Mouse (Mus musculus) right cerebral cortex, postnatal 25 days (tissue): ENCODE results near the gene Tapt1.
"Not testable (repeated sequence)": the region's sequence is repeated elsewhere in the genome, so short reads cannot be mapped to it uniquely, and the experiment has no call there.

Experiments
- DNase-seq: peaks from one replicate; pipeline ENCODE4 v3.0.0; 2022

The Tapt1 gene

DNA sequence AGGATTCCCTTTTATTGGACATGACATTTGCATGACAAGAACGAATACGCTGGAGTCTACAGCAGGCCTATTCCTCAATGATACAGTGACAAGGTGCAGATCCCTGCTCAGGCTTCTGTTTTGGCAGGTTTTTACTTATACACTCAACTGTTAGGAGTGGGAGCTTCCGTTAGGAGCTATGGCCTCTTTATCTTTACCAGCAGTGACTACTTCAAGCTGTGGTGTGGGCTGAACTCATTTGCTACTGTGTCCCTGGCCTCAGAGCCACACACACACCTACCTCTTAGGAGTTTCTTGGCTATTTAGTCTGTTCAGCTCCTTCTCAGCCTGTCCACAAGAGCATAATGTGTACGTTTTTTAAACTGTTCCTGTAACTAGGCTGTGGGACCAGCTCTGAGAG, 30.3 kb downstream of the Tapt1 start:
- DNase-seq, result no peak

- DNase-seq, result no peak
Measured at GRCm38 (mm10) chr5:44187370-44187769, 39.1 kb downstream of the Tapt1 start.

DNA sequence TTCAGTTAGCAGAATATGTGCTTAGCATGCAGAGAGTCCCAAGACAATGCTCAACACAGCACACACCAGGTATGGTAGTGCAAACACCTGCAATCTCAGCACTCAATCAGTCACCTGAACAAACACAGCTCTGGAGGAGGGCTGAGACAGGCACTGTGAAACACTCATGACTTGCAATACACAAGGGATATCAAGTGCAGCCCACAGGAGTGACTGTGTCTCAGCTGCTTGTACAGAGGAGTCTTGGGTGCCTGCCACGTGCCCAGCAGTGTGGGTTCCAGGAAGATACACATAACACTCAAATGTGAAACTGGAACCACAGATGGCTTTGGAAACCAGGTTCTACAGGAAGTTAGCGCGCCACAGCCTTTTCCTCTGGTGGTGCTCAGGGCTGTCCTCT, 44.8 kb downstream of the Tapt1 start:
- DNase-seq, result peak; percentile 48

- no peak for DNase-seq
Measured at GRCm38 (mm10) chr5:44180450-44180849, 46.0 kb downstream of the Tapt1 start.

DNA sequence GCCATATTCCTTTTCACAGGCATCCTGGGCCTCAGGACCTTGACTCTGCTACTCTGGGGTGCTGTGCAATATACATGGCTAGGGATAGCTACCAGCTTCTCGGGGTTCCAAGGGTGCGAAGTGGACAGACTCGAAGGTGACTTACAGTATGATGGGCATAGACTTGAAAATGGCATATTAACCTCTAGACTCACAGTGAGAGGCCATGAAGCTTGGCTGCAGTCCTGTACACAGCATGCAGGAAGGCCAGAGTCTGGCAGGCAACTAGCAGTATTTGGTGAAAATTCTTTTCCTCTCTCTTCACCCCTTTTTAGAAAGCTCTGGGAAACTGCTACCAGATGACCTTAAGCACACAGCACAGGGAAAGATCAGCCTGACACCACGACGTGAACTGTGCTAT, 52.4 kb downstream of the Tapt1 start:
- no peak for DNase-seq

- DNase-seq, result no peak
Measured at GRCm38 (mm10) chr5:44166866-44167265, 59.6 kb downstream of the Tapt1 start.

- DNase-seq, result no peak
Measured at GRCm38 (mm10) chr5:44165854-44166253, 60.6 kb downstream of the Tapt1 start.

GRCm38 (mm10) chr5:44164233-44164776, 62.1 kb downstream of the Tapt1 start:
- no peak for DNase-seq

DNA sequence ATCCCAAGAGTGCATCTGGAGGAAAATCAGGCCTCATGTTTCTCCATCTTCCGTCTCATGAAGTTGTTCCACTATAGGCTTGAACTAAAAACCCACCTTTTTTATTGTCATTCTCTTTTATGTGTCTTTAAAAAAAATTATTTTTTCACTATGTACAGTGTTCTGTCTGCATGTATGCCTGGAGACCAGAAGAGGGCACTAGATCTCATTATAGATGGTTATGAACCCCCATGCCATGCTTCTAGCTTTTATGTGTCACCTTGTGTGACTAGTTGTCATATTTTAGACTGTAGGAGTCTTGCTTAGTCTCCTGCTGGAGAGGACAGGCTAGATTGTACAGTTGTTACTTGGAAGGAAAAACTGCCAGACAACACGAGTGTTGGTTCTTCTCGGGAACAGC, 63.1 kb downstream of the Tapt1 start:
- DNase-seq, result no peak

DNA sequence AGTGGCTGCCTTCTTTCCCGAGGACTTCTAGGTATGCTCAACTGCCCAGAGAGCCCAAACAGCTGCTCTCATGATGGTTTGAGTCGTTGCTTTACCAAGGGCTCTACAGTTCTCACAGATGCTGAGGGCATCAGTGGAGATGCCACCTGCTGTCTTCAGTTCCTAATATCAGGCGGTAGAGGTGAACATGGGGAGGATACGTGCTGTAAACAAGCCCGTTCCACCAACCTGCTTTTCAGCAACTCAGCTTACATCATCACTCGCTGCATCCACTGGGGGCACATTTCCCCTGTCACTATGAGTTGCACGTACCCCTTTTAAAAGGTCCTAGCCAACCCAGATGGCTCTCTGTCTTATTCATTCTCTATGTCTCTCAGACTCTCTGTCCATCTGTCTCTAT, 63.6 kb downstream of the Tapt1 start:
- no peak for DNase-seq

DNA sequence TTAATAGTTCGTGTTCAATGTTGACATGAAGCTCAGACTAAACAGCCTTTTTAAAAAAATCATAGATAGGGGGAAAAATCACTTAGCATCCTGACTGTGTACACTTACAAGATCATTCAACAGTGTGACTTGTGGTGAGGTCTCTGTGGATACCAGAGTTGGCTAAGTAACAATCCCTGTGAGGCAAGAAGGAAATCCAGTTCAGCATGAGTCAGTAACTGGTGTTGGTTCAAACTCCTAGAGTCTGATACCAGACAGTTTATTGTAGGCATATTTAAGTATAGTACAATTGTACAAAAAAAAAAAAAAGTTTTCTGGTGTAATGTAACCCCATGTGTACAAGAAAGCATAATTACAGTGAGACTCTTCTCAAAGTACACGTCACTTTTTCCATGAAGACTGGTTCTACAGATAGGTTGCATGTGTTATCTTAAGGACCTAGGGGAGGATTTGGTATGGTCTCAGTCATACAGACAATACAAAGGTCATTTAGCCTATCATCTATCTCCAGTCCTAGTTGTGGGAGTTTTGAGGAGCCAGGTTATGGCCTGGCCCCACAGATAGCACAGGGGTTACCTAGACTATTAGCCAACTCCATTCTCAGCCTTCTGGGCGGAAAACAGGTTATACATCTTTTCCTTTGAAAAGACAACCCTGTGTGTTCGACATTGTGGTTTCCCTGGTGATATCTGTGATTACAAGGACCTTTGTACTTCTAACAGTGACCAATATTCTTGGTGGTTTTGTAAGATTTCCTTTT, 66.6 kb downstream of the Tapt1 start:
- DNase-seq, result no peak

- no peak for DNase-seq
Measured at GRCm38 (mm10) chr5:44159231-44159630, 67.2 kb downstream of the Tapt1 start.

DNA sequence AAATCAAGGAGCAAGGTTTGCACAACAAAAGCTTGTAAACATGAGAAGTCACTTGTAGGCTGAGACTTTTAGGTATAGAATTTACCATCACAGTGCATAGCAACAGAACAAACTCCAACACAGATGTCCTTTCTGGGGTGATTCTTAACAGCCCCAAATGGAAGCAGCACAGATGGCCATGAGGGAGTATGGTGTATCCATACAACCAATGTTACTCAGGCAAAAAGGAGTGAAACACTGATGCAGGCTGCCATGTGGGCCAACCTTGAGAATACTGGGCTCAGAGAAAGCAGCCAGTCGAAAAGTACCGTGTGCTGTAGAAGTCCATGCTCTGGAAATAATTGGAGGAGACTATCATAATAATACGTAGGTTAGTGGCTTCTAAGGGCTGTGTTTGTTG, 68.0 kb downstream of the Tapt1 start:
- no peak for DNase-seq

DNA sequence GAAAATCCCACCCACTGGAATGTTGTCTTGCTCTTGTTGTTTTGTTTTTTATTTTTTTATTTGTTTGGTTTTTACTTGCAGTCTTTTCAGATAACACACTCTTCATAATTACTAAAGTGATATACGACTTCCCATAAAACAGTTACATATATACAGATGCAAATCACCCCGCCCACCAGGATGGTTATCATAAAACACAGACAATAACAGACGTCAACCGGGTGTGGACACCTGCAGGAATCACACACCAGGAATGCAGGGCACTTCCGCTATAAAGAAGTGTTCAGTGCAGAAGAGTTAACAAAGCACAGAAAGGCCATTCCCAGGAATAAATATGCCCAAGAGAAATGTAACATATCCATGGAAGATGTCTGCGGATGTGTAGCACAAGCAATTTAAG, 68.7 kb downstream of the Tapt1 start:
- DNase-seq, result no peak

DNA sequence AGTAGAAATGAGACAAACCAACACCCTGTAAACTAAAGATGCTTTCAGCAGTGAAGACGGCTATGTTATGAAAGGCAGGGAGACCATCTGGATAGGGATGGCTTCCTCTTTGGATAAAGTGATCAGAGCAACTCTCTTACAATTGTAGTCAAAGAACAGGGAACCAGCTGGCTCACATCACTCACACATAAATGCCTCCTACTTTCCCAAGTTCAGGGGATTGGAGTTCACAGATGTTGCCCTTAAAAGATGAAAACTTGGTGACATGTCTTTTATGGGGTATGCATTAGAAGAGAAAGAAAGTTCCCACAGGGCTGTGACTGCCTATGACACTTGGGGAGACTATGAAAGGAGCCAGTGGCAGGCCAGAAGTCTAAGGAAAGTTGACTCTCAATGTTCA, 73.4 kb downstream of the Tapt1 start:
- no peak for DNase-seq

DNA sequence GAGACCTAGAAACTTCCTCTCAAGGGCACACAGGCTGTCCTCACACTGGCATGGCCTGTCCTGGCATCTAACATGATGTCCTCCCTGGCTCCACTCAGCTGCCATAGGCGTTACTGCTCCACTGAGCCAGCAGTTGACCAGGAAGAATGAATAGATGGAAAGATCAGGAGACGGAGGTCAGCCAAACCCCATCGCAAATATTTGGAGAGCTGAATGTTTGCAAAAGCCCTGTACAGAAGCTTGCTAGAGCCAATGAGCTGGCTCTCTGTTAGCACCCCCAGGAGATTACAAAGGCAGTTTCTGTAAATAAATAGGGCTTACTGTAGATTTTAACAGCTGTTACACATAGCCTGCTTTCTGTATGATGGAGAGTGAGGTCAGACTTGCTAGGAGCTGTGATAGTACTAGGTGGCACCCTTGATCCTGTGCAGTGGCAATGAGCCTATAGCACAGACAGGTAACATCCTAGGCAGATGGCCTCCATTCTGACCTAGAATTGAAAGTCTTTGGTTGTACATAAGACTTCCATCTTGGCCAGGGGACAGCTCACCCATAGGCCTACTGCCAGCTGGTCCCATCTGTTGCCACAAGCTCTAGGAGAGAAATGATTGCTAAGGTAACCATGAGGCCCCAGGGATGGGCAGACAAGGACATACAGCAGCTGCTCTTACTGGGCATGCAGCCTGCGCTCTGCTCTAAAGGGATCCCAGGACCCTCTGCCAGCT, 74.9 kb downstream of the Tapt1 start:
- DNase-seq, result no peak

GRCm38 (mm10) chr5:44147732-44148131, 78.7 kb downstream of the Tapt1 start:
- DNase-seq, result no peak

DNA sequence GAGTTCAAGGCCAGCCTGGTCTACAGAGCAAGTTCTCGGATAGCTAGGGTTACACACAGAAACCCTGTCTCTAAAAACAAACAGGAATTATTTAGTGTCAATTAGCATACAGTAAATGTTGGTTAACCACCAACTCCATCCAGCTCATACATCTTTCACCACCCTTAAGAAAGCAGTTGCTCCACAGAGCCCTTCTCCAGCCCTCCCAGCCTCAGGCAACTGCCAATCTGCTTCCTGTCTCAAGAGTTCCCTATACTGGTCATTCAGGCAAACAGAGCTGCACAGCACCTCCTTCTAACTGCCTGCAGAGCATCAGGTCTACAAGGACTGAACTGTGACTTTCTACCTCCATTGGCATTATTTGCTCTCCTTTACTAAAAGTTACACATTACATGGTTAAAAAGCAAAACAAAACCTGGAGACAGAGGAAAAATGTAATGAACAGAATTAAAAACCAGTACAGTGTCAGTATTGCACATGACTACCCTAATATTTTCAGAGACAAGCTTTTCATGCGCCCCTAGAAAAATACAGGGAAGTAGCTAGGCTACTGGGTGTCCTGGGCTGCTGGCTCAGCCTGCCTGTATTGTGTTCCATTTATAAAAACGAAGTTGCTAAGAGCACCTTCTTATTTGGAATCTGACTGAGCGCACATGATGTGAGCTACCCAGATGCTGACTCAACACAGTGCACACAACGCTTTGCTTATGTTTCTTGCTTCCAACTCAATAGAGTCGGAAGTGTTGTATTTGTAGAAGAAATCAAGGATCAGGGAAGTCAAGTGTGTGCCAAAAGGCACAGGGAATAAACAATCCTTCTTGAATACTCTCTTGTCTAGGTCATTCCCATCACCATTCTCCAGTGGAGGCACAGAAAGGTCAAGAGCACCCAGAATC, 79.7 kb downstream of the Tapt1 start:
- no peak for DNase-seq

DNA sequence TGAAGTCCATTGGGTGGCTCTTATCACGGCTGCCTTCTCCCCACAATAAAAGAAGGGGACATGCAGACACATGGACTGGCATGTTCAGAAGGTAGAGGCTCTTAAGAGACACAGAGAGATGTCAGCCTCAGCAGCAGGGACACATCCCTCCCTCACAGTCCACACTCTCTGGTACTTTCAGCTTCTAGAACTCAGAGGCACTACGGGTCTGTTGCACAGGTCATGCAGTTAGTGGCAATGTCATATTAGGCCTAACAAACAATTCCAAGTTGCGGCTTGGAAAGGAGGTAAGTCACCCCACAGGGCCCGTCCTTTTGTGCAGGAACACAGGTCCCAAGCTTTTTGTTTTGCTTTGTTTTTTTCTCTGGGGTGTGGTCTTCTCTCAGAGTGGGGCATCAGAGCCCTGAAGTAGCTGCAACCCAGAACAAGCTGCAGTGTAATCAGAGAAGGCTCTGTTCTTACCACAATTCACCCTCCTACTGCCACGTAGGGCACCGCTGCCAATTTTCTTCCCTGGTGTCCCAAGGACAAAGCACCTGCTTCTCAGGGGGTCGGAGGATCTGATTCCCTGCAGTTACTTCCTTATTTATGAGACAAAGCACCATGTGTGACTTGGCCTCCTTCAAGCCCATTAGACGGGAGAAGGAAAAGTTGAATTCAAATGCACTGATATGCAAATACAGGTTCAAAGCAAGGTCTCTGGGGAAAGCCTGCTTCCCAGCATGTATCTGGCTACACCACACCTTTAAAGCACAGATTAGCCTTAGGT, 82.8 kb downstream of the Tapt1 start:
- DNase-seq, result no peak

DNA sequence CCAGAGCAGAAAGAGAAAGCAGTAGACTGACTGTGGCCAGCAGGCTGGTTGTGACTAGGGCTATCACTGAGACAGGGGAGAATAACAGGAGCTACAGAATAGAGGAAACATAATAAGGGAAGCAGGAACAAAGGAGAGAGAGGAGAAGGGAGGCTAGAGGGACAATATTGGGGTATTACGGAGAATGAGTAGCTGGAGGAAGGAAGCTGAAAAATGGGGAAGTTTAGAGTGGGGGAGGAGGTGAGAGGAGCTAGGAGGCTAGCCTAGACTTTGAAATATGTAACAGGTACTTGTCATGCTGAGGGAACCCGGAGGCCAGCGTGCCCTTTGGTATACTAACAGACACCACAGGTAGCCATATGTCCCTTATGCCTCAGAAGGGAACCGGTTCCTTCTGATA, 98.9 kb downstream of the Tapt1 start:
- no peak for DNase-seq

DNA sequence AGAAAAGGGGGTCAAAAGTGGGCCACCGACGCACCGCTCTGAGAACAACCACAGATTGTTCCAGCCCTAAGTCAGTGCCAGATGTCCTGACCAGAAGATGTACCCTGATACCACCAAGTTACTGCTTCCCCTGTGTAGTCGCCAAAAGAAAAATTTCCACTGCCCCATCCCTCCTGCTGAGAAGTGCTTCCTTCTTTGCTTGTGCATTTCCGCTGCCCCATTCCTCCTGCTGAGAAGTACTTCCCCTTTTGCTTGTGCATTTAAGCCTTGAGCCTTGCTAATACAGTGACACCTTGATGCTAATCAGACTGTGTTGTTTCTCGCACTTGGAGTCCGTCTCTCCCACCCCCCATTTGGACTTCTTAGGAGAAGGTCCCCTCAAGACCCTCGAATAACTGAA, 99.9 kb downstream of the Tapt1 start:
- DNase-seq, result not testable (repeated sequence)
